Mouse (Mus musculus) embryonic facial prominence, embryonic 14.5 days (tissue): ENCODE measurements around the gene Mdga1. TPM values are rescaled to one million over a fixed set of nuclear protein-coding genes. Genes with fewer than 3 reads are reported as not detected.
A peak's percentile ranks its signal among the peaks of the same experiment; 100 is the strongest.

Experiments used
- ATAC-seq: fragments of 200-750 bp; cut with Nextera tagmentation; 2 replicates; pipeline ENCODE4 v1.8.0; 2017; ENCODE audit warnings: low read depth, moderate number of reproducible peaks, moderate TSS enrichment
- DNase-seq: peaks from one replicate; pipeline ENCODE4 v3.0.0-alpha.2; 2015; ENCODE audit warnings: low spot score
- H3K27ac ChIP-seq: fragments of 300-500 bp; sonication (generic); replicated peaks from 2 replicates; pipeline ENCODE4 v1.5.1; 2014; ENCODE audit warnings: low read depth, mild to moderate bottlenecking, low read length, moderate library complexity
- H3K27me3 ChIP-seq: fragments of 300-500 bp; sonication (generic); replicated peaks from 2 replicates; pipeline ENCODE4 v1.6.1; 2014; ENCODE audit warnings: low read length; ENCODE audit not compliant: control insufficient read depth, insufficient read depth
- H3K36me3 ChIP-seq: fragments of 300-500 bp; sonication (generic); 2 replicates; pipeline ENCODE4 v1.6.1; 2014; ENCODE audit warnings: low read length, mixed read lengths; ENCODE audit not compliant: control insufficient read depth, insufficient read depth
- H3K4me1 ChIP-seq: fragments of 300-500 bp; sonication (generic); 2 replicates; pipeline ENCODE4 v1.6.1; 2014; ENCODE audit warnings: antibody characterized with exemption, low read length; ENCODE audit not compliant: control insufficient read depth, insufficient read depth
- H3K4me2 ChIP-seq: fragments of 300-500 bp; sonication (generic); 2 replicates; pipeline ENCODE4 v1.6.1; 2014; ENCODE audit warnings: low read depth, mild to moderate bottlenecking, low read length, moderate library complexity, mixed read lengths
- H3K4me3 ChIP-seq: fragments of 300-500 bp; sonication (generic); 2 replicates; pipeline ENCODE4 v1.5.1; 2014; ENCODE audit warnings: low read depth, mild to moderate bottlenecking, low read length
- H3K9ac ChIP-seq: fragments of 300-500 bp; sonication (generic); 2 replicates; pipeline ENCODE4 v1.6.1; 2014; ENCODE audit warnings: low read depth, mild to moderate bottlenecking, low read length, moderate library complexity, mixed read lengths
- H3K9me3 ChIP-seq: fragments of 300-500 bp; sonication (generic); 2 replicates; pipeline ENCODE4 v1.6.1; 2016; ENCODE audit warnings: low read length; ENCODE audit not compliant: control insufficient read depth
- WGBS: fragments of 180-500 bp; shearing (Covaris S2); extraction: QIAGEN DNeasy Blood & Tissue Kit; methylation state at CpG from one replicate; pipeline ENCODE4 v1.1.7; 2014; 5-methylcytosine and 5-hydroxymethylcytosine counted together
- polyA plus RNA-seq: library from polyadenylated mRNA; unstranded; fragments of >200 nt; fragmentation: Nextera tagmentation; extraction: Ambion mirVana; gene quantifications from 2 replicates; pipeline ENCODE4 v1.2.1, GENCODE M21; 2014

Gene Mdga1
- polyA plus RNA-seq, 1 experiment from 2014 or later: 5.3 TPM

- Histone ChIP-seq H3K36me3 (no peaks in the 10 kb centered on the region), H3K4me1 (peaks cover 11% of the 10 kb centered on the region; the same call in 1 of the 2 replicates), H3K9ac (no peak overlapping the region), H3K27me3 (no peaks in the 10 kb centered on the region), H3K27ac (no peak overlapping the region), H3K4me2 (no peak overlapping the region), H3K4me3 (no peak overlapping the region), H3K9me3 (no peaks in the 10 kb centered on the region)
- WGBS: 49% methylated on average over 9 of the region's 9 CpGs
- DNase-seq (no peak), ATAC-seq (no peak)
Measured at GRCm38 (mm10) chr17:29796787-29797186, 173.1 kb downstream of the Mdga1 start.

- Histone ChIP-seq H3K9me3 (no peaks in the 10 kb centered on the region), H3K4me1 (peaks cover 11% of the 10 kb centered on the region; the same call in 1 of the 2 replicates), H3K36me3 (no peaks in the 10 kb centered on the region), H3K4me2 (no peak overlapping the region), H3K27ac (no peak overlapping the region; the same call in 1 of the 2 replicates), H3K27me3 (no peaks in the 10 kb centered on the region), H3K9ac (no peak overlapping the region), H3K4me3 (no peak overlapping the region)
- DNase-seq (peak; percentile 82), ATAC-seq (peak; percentile 42; the same call in 1 of the 2 replicates)
- 15% methylated on average over 7 of the region's 7 CpGs for WGBS
Measured at GRCm38 (mm10) chr17:29796086-29796485, 173.8 kb downstream of the Mdga1 start.

- peak overlapping the region; percentile 51 for H3K9ac ChIP-seq
- ATAC-seq: peak; percentile 80
- no peaks in the 10 kb centered on the region for H3K9me3 ChIP-seq
- no peak overlapping the region; the same call in 1 of the 2 replicates for H3K27ac ChIP-seq
- H3K27me3 ChIP-seq: no peaks in the 10 kb centered on the region
- peak overlapping the region; percentile 55 for H3K4me2 ChIP-seq
- H3K4me1 ChIP-seq: peaks cover 11% of the 10 kb centered on the region; the same call in 1 of the 2 replicates
- 6% methylated on average over 21 of the region's 23 CpGs for WGBS
- H3K36me3 ChIP-seq: no peaks in the 10 kb centered on the region
- DNase-seq: peak; percentile 56
- H3K4me3 ChIP-seq: peak overlapping the region; percentile 26
Measured at GRCm38 (mm10) chr17:29795050-29795770, 174.7 kb downstream of the Mdga1 start.

- H3K9me3 ChIP-seq: peaks cover 4% of the 10 kb centered on the region; the same call in 1 of the 2 replicates
- no peak overlapping the region for H3K4me3 ChIP-seq
- H3K4me1 ChIP-seq: peaks cover 11% of the 10 kb centered on the region; the same call in 1 of the 2 replicates
- no peak overlapping the region for H3K4me2 ChIP-seq
- no peaks in the 10 kb centered on the region for H3K36me3 ChIP-seq
- DNase-seq: no peak
- 76% methylated on average over 9 of the region's 9 CpGs for WGBS
- H3K27ac ChIP-seq: no peak overlapping the region
- H3K9ac ChIP-seq: no peak overlapping the region
- no peak for ATAC-seq
- H3K27me3 ChIP-seq: no peaks in the 10 kb centered on the region
Measured at GRCm38 (mm10) chr17:29791531-29792050, 178.3 kb downstream of the Mdga1 start.

GRCm38 (mm10) chr17:29790231-29790740 lies 179.6 kb downstream of the Mdga1 start:
- H3K27me3 ChIP-seq: no peaks in the 10 kb centered on the region
- H3K4me2 ChIP-seq: no peak overlapping the region
- peaks cover 4% of the 10 kb centered on the region; the same call in 1 of the 2 replicates for H3K9me3 ChIP-seq
- peaks cover 4% of the 10 kb centered on the region; the same call in 1 of the 2 replicates for H3K4me1 ChIP-seq
- no peak overlapping the region for H3K27ac ChIP-seq
- no peak overlapping the region for H3K9ac ChIP-seq
- no peak overlapping the region for H3K4me3 ChIP-seq
- WGBS: 73% methylated on average over 12 of the region's 12 CpGs
- no peak for ATAC-seq
- no peaks in the 10 kb centered on the region for H3K36me3 ChIP-seq
- DNase-seq: peak; percentile 26

GRCm38 (mm10) chr17:29789715-29790114 lies 180.2 kb downstream of the Mdga1 start:
- Histone ChIP-seq H3K4me2 (no peak overlapping the region), H3K27ac (no peak overlapping the region), H3K4me1 (no peaks in the 10 kb centered on the region), H3K4me3 (no peak overlapping the region), H3K36me3 (no peaks in the 10 kb centered on the region), H3K27me3 (no peaks in the 10 kb centered on the region), H3K9ac (no peak overlapping the region), H3K9me3 (peaks cover 4% of the 10 kb centered on the region; the same call in 1 of the 2 replicates)
- 72% methylated on average over 9 of the region's 9 CpGs for WGBS
- no peak for DNase-seq
- no peak for ATAC-seq

- ATAC-seq (no peak), DNase-seq (no peak)
- H3K27me3 ChIP-seq: no peaks in the 10 kb centered on the region
- no peak overlapping the region for H3K9ac ChIP-seq
- H3K4me2 ChIP-seq: no peak overlapping the region
- H3K36me3 ChIP-seq: no peaks in the 10 kb centered on the region
- peaks cover 4% of the 10 kb centered on the region; the same call in 1 of the 2 replicates for H3K9me3 ChIP-seq
- 85% methylated on average over 10 of the region's 10 CpGs for WGBS
- H3K4me1 ChIP-seq: no peaks in the 10 kb centered on the region
- no peak overlapping the region for H3K4me3 ChIP-seq
- H3K27ac ChIP-seq: no peak overlapping the region
Measured at GRCm38 (mm10) chr17:29788573-29788972, 181.3 kb downstream of the Mdga1 start.

- H3K4me2 ChIP-seq: no peak overlapping the region
- 82% methylated on average over 9 of the region's 9 CpGs for WGBS
- no peaks in the 10 kb centered on the region for H3K4me1 ChIP-seq
- H3K9ac ChIP-seq: no peak overlapping the region
- H3K27me3 ChIP-seq: no peaks in the 10 kb centered on the region
- no peaks in the 10 kb centered on the region for H3K36me3 ChIP-seq
- no peak for DNase-seq
- no peak for ATAC-seq
- H3K9me3 ChIP-seq: peaks cover 4% of the 10 kb centered on the region; the same call in 1 of the 2 replicates
- H3K4me3 ChIP-seq: no peak overlapping the region
- no peak overlapping the region for H3K27ac ChIP-seq
Measured at GRCm38 (mm10) chr17:29784820-29785219, 185.1 kb downstream of the Mdga1 start.
